Mouse (Mus musculus) small intestine, adult 2 months (tissue): ENCODE data around the gene Paqr6. TPM values are rescaled to one million over a fixed set of nuclear protein-coding genes. Genes with fewer than 3 reads are reported as not detected.
"Not testable (repeated sequence)": the region's sequence is repeated elsewhere in the genome, so short reads cannot be mapped to it uniquely, and the experiment has no call there.

Experiments used
- H3K27ac ChIP-seq: fragments of 200-500 bp; 2 replicates; pipeline ENCODE4 v1.5.1; 2012; ENCODE audit warnings: low read depth, low read length, control low read depth, inconsistent platforms; ENCODE audit not compliant: insufficient read depth
- H3K27me3 ChIP-seq: fragments of 200-500 bp; 2 replicates; pipeline ENCODE4 v1.6.1; 2012; ENCODE audit warnings: mild to moderate bottlenecking, moderate library complexity, low read length, inconsistent platforms; ENCODE audit not compliant: control insufficient read depth, insufficient read depth
- H3K36me3 ChIP-seq: fragments of 200-500 bp; 2 replicates; pipeline ENCODE4 v1.6.1; 2012; ENCODE audit warnings: mild to moderate bottlenecking, low read length, control low read depth, inconsistent platforms; ENCODE audit not compliant: control insufficient read depth, insufficient read depth
- H3K4me1 ChIP-seq: fragments of 200-500 bp; 2 replicates; pipeline ENCODE4 v1.6.1; 2012; ENCODE audit warnings: low read length, inconsistent platforms, mixed read lengths; ENCODE audit not compliant: control insufficient read depth, insufficient read depth, insufficient read length
- H3K4me3 ChIP-seq: fragments of 200-500 bp; 2 replicates; pipeline ENCODE4 v1.5.1; 2012; ENCODE audit warnings: low read depth, mild to moderate bottlenecking, control low read depth, inconsistent platforms, low read length, moderate library complexity
- CTCF ChIP-seq: fragments of 200-500 bp; IDR thresholded peaks from 2 replicates; pipeline ENCODE4 v1.5.1; 2012; ENCODE audit warnings: low read depth, mild to moderate bottlenecking, control low read depth, inconsistent platforms, low read length, moderate library complexity, mixed read lengths; ENCODE audit not compliant: insufficient replicate concordance, insufficient read length; ENCODE audit errors: extremely low read depth
- POLR2A ChIP-seq: fragments of 200-500 bp; IDR thresholded peaks from 2 replicates; pipeline ENCODE4 v1.6.1; 2012; ENCODE audit warnings: low read depth, mild to moderate bottlenecking, control low read depth, inconsistent platforms, low read length, moderate library complexity
- WGBS: fragments of 180-500 bp; shearing (Covaris S2); methylation state at CpG from one replicate; pipeline ENCODE4 v1.1.7; 2018; 5-methylcytosine and 5-hydroxymethylcytosine counted together
- polyA plus RNA-seq: library from polyadenylated mRNA; depleted of rRNA; stranded (reverse); fragments of >200 nt; gene quantifications from 2 replicates; pipeline ENCODE4 v1.2.3, GENCODE M21; 2012

The Paqr6 gene
- polyA plus RNA-seq, 1 experiment: 1.5 TPM

DNA sequence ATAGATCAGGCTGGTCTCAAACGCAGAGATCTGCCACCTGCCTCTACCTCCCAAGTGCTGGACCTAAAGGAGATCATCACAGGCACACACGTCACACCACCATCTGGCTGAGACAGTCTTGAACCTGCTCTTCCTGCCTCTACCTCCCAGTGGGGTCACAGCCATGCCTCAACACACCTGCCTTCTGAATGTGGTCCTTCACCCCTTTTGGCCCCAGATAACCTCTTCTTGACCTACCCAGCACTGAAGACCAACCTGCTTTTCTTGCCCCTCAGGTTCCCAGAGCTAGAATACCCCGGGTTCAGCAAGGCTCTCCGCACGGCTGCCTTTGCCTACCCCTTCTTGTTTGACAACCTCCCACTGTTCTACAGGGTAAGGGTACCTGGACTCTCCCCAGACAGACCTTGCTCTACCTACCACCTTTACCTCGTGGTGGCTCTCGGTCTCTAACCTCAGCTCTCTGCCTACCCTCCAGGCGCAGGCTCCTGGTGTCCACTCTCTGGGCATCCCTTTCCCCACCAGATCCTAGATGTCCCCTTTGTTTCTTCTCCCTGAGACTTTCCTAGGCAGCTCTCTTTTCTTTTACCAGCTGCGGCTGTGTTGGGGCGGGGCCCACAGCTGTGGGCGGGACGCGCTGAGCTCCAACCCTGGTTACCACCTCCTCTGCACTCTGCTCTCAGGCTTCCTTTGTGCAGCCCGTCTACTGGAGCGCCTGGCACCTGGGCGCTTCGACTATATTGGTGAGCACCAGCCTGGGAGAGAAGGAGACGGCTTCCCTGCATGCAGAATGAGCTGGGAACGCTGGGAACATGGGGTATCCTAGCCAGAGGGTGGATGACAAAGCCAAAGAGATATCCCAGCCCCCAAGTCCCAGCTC lies 11.6 kb downstream of the Paqr6 start:
- WGBS: 11% methylated on average over 19 of the region's 19 CpGs
- H3K4me3 ChIP-seq, H3K27me3 ChIP-seq, H3K27ac ChIP-seq, H3K4me1 ChIP-seq, H3K36me3 ChIP-seq: not testable (repeated sequence)

DNA sequence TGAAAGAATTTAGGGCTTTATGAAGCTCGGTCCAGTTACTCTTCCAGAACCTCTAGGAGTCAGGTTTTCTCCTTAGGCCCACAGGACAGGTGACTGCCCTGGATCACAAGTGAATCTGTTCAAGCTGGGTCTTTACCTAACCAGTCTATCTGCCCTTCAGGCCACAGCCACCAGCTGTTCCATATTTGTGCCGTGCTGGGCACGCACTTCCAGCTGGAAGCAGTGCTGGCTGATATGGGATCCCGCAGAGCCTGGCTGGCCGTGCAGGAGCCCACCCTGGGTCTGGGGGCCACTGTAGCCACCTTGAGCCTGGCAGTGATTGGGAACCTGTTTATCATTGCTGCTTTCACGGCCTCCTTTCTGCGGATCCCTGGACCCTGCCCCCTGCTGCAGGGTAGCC lies 12.3 kb downstream of the Paqr6 start:
- not testable (repeated sequence) for H3K4me1 ChIP-seq, H3K27ac ChIP-seq, H3K36me3 ChIP-seq, H3K4me3 ChIP-seq, H3K27me3 ChIP-seq
- 31% methylated on average over 6 of the region's 7 CpGs for WGBS

- not testable (repeated sequence) for H3K36me3 ChIP-seq, H3K27ac ChIP-seq, H3K4me1 ChIP-seq, H3K4me3 ChIP-seq, H3K27me3 ChIP-seq
- WGBS: 88% methylated on average over 5 of the region's 5 CpGs
Measured at GRCm38 (mm10) chr3:88378599-88378998, 14.2 kb downstream of the Paqr6 start, which contains the start of gene Bglap2. Gene Bglap2, minus strand, starts transcription at chr3:88378699.

DNA sequence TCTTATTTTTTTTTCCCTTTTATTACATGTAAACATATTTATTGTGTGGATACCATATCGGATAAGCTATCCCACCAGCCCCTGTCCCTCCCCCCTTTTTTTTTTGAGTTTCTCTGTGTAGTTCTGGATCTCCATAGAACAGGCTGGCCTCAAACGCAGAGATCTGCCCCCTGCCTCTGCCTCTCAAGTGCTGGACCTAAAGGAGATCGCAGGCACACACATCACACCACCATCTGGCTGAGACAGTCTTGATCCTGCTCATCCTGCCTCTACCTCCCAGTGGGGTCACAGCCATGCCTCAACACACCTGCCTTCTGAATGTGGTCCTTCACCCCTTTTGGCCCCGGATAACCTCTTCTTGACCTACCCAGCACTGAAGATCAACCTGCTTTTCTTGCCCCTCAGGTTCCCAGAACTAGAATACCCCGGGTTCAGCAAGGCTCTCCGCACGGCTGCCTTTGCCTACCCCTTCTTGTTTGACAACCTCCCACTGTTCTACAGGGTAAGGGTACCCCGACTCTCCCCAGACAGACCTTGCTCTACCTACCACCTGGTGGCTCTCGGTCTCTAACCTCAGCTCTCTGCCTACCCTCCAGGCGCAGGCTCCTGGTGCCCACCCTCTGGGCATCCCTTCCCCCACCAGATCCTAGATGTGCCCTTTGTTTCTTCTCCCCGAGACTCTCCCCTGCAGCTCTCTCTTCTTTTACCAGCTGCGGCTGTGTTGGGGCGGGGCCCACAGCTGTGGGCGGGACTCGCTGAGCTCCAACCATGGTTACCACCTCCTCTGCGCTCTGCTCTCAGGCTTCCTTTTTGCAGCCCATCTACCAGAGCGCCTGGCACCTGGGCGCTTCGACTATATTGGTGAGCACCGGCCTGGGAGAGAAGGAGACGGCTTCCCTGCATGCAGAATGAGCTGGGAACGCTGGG lies 17.3 kb downstream of the Paqr6 start:
- H3K27me3 ChIP-seq, H3K36me3 ChIP-seq, H3K27ac ChIP-seq, H3K4me3 ChIP-seq, H3K4me1 ChIP-seq: not testable (repeated sequence)
- 14% methylated on average over 22 of the region's 22 CpGs for WGBS

DNA sequence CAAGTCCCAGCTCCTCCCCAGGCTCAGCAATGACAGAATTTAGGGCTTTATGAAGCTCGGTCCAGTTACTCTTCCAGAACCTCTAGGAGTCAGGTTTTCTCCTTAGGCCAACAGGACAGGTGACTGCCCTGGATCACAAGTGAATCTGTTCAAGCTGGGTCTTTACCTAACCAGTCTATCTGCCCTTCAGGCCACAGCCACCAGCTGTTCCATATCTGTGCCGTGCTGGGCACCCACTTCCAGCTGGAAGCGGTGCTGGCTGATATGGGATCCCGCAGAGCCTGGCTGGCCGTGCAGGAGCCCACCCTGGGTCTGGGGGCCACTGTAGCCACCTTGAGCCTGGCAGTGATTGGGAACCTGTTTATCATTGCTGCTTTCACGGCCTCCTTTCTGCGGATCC lies 18.0 kb downstream of the Paqr6 start:
- WGBS: 59% methylated on average over 3 of the region's 7 CpGs
- not testable (repeated sequence) for H3K4me3 ChIP-seq, H3K36me3 ChIP-seq, H3K27me3 ChIP-seq, H3K27ac ChIP-seq, H3K4me1 ChIP-seq

- Histone ChIP-seq H3K4me3 (no peak within 1 kb of the TSS), H3K4me1 (no peaks in the 10 kb centered on the region; the same call in 1 of the 2 replicates), H3K36me3 (no peaks in the 10 kb centered on the region), H3K27ac (no peak within 1 kb of the TSS), H3K27me3 (0 out of 2 replicates have a peak, but pooled peaks cover 2% of the 10 kb centered on the region)
- TF ChIP-seq POLR2A: no peak
- TF ChIP-seq CTCF: no peak
- 78% methylated on average over 5 of the region's 5 CpGs for whole genome bisulfite sequencing
Measured at GRCm38 (mm10) chr3:88384364-88384763, 20.0 kb downstream of the Paqr6 start, which contains the start of gene Bglap. Gene Bglap, minus strand, starts transcription at chr3:88384464.

DNA sequence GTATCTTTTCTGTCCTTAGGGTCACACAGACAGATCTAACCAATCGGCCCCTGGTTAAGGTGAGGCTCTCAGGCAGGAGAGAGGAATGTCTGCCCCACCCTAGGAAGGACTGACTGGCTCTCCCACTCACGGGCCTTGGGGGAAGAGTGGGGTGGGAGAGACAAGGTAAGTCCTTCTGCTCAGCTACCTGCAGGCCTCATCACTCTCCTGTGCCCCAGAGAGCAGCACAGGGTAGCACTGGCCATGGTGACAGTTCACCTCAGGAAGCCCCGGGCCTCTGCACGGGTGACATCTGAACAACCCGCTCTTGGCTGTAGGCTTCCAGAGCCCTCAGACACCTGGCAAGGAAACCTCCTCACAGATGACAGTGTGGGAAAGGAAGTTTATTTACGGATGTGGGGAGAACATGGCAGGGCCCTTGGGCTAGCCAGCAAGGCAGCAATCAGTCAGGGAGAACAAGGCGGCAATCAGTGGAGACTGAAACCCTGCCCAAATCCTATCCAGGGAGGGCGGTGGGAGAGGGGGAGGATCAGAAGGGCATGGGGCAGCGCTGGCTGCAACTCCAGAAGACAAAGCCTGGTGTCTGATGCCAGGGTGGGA lies 29.5 kb downstream of the Paqr6 start:
- TF ChIP-seq CTCF (no peak), POLR2A (no peak)

More for the DNA sequence above, 29.5 kb downstream of the Paqr6 start:
- no peaks in the 10 kb centered on the region for H3K4me1 ChIP-seq
- peaks cover 8% of the 10 kb centered on the region for H3K36me3 ChIP-seq
- peaks cover 19% of the 10 kb centered on the region for H3K27me3 ChIP-seq
- no peak overlapping the region for H3K4me3 ChIP-seq
- WGBS: 83% methylated on average over 9 of the region's 9 CpGs
- H3K27ac ChIP-seq: no peak overlapping the region
